Mouse (Mus musculus) ovary, postnatal 14 days (tissue): ENCODE results near the gene Zfyve1.

Experiments used
- DNase-seq: peaks from one replicate; pipeline ENCODE4 v3.0.0; 2022; ENCODE audit warnings: low spot score

Zfyve1 gene

GRCm38 (mm10) chr12:83580283-83580682, 16.7 kb downstream of the Zfyve1 start:
- no peak for DNase-seq

GRCm38 (mm10) chr12:83578896-83579569, 18.0 kb downstream of the Zfyve1 start:
- DNase-seq, result no peak

- DNase-seq, result no peak
These were observed 18.7 kb downstream of the Zfyve1 start for GRCm38 (mm10) chr12:83578356-83578755.

- no peak for DNase-seq
These were observed 19.6 kb downstream of the Zfyve1 start for GRCm38 (mm10) chr12:83577445-83577844.

- no peak for DNase-seq
These were observed 24.3 kb downstream of the Zfyve1 start for GRCm38 (mm10) chr12:83572717-83573116.

GRCm38 (mm10) chr12:83569866-83570265, 27.2 kb downstream of the Zfyve1 start:
- no peak for DNase-seq

GRCm38 (mm10) chr12:83562589-83562988, 34.4 kb downstream of the Zfyve1 start:
- no peak for DNase-seq

GRCm38 (mm10) chr12:83560189-83560588, 36.8 kb downstream of the Zfyve1 start:
- DNase-seq, result no peak

- DNase-seq, result no peak
These were observed 38.5 kb downstream of the Zfyve1 start for GRCm38 (mm10) chr12:83558496-83558895.

GRCm38 (mm10) chr12:83555605-83556004, 41.4 kb downstream of the Zfyve1 start:
- no peak for DNase-seq

- DNase-seq, result no peak
These were observed 43.2 kb downstream of the Zfyve1 start for GRCm38 (mm10) chr12:83553816-83554215.

- no peak for DNase-seq
These were observed 45.7 kb downstream of the Zfyve1 start for GRCm38 (mm10) chr12:83551305-83551704.

GRCm38 (mm10) chr12:83544791-83545190, 52.2 kb downstream of the Zfyve1 start:
- DNase-seq, result no peak

- no peak for DNase-seq
These were observed 53.0 kb downstream of the Zfyve1 start for GRCm38 (mm10) chr12:83543997-83544396.

GRCm38 (mm10) chr12:83536039-83536438, 61.0 kb downstream of the Zfyve1 start:
- no peak for DNase-seq

GRCm38 (mm10) chr12:83535428-83535827, 61.6 kb downstream of the Zfyve1 start:
- DNase-seq, result no peak

- DNase-seq, result no peak
These were observed 62.8 kb downstream of the Zfyve1 start for GRCm38 (mm10) chr12:83534190-83534589.

- no peak for DNase-seq
These were observed 64.1 kb downstream of the Zfyve1 start for GRCm38 (mm10) chr12:83532966-83533365.

GRCm38 (mm10) chr12:83531992-83532391, 65.0 kb downstream of the Zfyve1 start:
- no peak for DNase-seq

GRCm38 (mm10) chr12:83528665-83529064, 68.4 kb downstream of the Zfyve1 start:
- DNase-seq, result no peak

- no peak for DNase-seq
These were observed 69.2 kb downstream of the Zfyve1 start for GRCm38 (mm10) chr12:83527816-83528215.

GRCm38 (mm10) chr12:83525822-83526544, 71.0 kb downstream of the Zfyve1 start:
- DNase-seq, result no peak

- DNase-seq, result no peak
These were observed 72.7 kb downstream of the Zfyve1 start for GRCm38 (mm10) chr12:83524329-83524728.

GRCm38 (mm10) chr12:83523892-83524291, 73.1 kb downstream of the Zfyve1 start:
- no peak for DNase-seq
